Mouse (Mus musculus): ENCODE data around the gene Gm5157. TPM values are rescaled to one million over a fixed set of nuclear protein-coding genes. Genes with fewer than 3 reads are reported as not detected.

Gene Gm5157
- polyA plus RNA-seq (2015; fragmentation: Illumina TruSeq; extraction: RNeasy Lipid Tissue Mini Kit (QIAGEN cat#74804); ENCODE audit: insufficient read depth, low read depth, low replicate concordance), result not detected

GRCm38 (mm10) chr7:21190323-21190722 is at the start of gene Gm5157:
Gene Gm5157 (minus strand): TSS chr7:21190423.

GRCm38 (mm10) chr7:21161885-21162284 is 28.3 kb downstream of the Gm5157 start, which contains the start of gene Vmn1r123:
Gene Vmn1r123 (plus strand): TSS chr7:21162185.

Other genes starting within 250 kb of the Gm5157 start
- gene Vmn1r119, start 178.0 kb downstream of the Gm5157 start, polyA plus RNA-seq (2015; fragmentation: Illumina TruSeq; extraction: RNeasy Lipid Tissue Mini Kit (QIAGEN cat#74804); ENCODE audit: insufficient read depth, low read depth, low replicate concordance), result not detected
- not detected for gene Vmn1r120, start 136.6 kb downstream of the Gm5157 start, polyA plus RNA-seq (2015; fragmentation: Illumina TruSeq; extraction: RNeasy Lipid Tissue Mini Kit (QIAGEN cat#74804); ENCODE audit: insufficient read depth, low read depth, low replicate concordance)
- gene Vmn1r121, start 91.9 kb downstream of the Gm5157 start, polyA plus RNA-seq (2015; fragmentation: Illumina TruSeq; extraction: RNeasy Lipid Tissue Mini Kit (QIAGEN cat#74804); ENCODE audit: insufficient read depth, low read depth, low replicate concordance), result not detected
- not detected for gene Vmn1r122, start 56.3 kb downstream of the Gm5157 start, polyA plus RNA-seq (2015; fragmentation: Illumina TruSeq; extraction: RNeasy Lipid Tissue Mini Kit (QIAGEN cat#74804); ENCODE audit: insufficient read depth, low read depth, low replicate concordance)
- gene Vmn1r123, start 28.2 kb downstream of the Gm5157 start, polyA plus RNA-seq (2015; fragmentation: Illumina TruSeq; extraction: RNeasy Lipid Tissue Mini Kit (QIAGEN cat#74804); ENCODE audit: insufficient read depth, low read depth, low replicate concordance), result not detected
- not detected for gene Vmn1r124, start 70.2 kb upstream of the Gm5157 start, polyA plus RNA-seq (2015; fragmentation: Illumina TruSeq; extraction: RNeasy Lipid Tissue Mini Kit (QIAGEN cat#74804); ENCODE audit: insufficient read depth, low read depth, low replicate concordance)
- gene Vmn1r125, start 81.8 kb upstream of the Gm5157 start, polyA plus RNA-seq (2015; fragmentation: Illumina TruSeq; extraction: RNeasy Lipid Tissue Mini Kit (QIAGEN cat#74804); ENCODE audit: insufficient read depth, low read depth, low replicate concordance), result not detected
- gene Vmn1r126, start 111.0 kb upstream of the Gm5157 start, polyA plus RNA-seq (2015; fragmentation: Illumina TruSeq; extraction: RNeasy Lipid Tissue Mini Kit (QIAGEN cat#74804); ENCODE audit: insufficient read depth, low read depth, low replicate concordance), result not detected
- not detected for gene Vmn1r127, start 129.4 kb upstream of the Gm5157 start, polyA plus RNA-seq (2015; fragmentation: Illumina TruSeq; extraction: RNeasy Lipid Tissue Mini Kit (QIAGEN cat#74804); ENCODE audit: insufficient read depth, low read depth, low replicate concordance)
- not detected for gene Vmn1r128, start 158.9 kb upstream of the Gm5157 start, polyA plus RNA-seq (2015; fragmentation: Illumina TruSeq; extraction: RNeasy Lipid Tissue Mini Kit (QIAGEN cat#74804); ENCODE audit: insufficient read depth, low read depth, low replicate concordance)
- gene Vmn1r129, start 170.9 kb upstream of the Gm5157 start, polyA plus RNA-seq (2015; fragmentation: Illumina TruSeq; extraction: RNeasy Lipid Tissue Mini Kit (QIAGEN cat#74804); ENCODE audit: insufficient read depth, low read depth, low replicate concordance), result not detected
- gene Gm6882, start 242.3 kb upstream of the Gm5157 start, polyA plus RNA-seq (2015; fragmentation: Illumina TruSeq; extraction: RNeasy Lipid Tissue Mini Kit (QIAGEN cat#74804); ENCODE audit: insufficient read depth, low read depth, low replicate concordance), result not detected